Mouse (Mus musculus) MEL (cell line): ENCODE data around the gene Cpeb3.

Experiments used
- CTCF ChIP-seq, 3 experiments: IDR thresholded peaks in 2 of 3; conservative IDR thresholded peaks in 1 of 3; 2 replicates each; pipeline ENCODE4 v1.5.1; 2011 to 2012; ENCODE audit warnings: low read length in 3 of 3, low read depth in 2 of 3, mild to moderate bottlenecking in 2 of 3, improper control_type of control experiment in 1 of 3, inconsistent platforms in 1 of 3, mixed read lengths in 1 of 3, moderate library complexity in 1 of 3; ENCODE audit not compliant: control insufficient read depth in 1 of 3, insufficient read depth in 1 of 3, poor library complexity in 1 of 3, severe bottlenecking in 1 of 3
- E2F4 ChIP-seq: IDR thresholded peaks from 2 replicates; pipeline ENCODE4 v1.6.1; 2011; ENCODE audit warnings: low read depth, low read length, improper control_type of control experiment, borderline replicate concordance
- HCFC1 ChIP-seq: IDR thresholded peaks from 2 replicates; pipeline ENCODE4 v1.6.1; 2012; ENCODE audit warnings: low read depth, mild to moderate bottlenecking, inconsistent platforms, low read length, improper control_type of control experiment, moderate library complexity
- POLR2A ChIP-seq, 2 experiments: IDR thresholded peaks; 2 replicates each; pipeline ENCODE4 v1.6.1; 2011 to 2012; ENCODE audit warnings: low read length in 2 of 2, mild to moderate bottlenecking in 2 of 2, control low read depth in 1 of 2, improper control_type of control experiment in 1 of 2, low read depth in 1 of 2, moderate library complexity in 1 of 2; ENCODE audit not compliant: control insufficient read depth in 1 of 2, insufficient read depth in 1 of 2, poor library complexity in 1 of 2
- POLR2AphosphoS2 ChIP-seq: IDR thresholded peaks from 2 replicates; pipeline ENCODE4 v1.6.1; 2011; ENCODE audit warnings: low read length, improper control_type of control experiment
- ZNF384 ChIP-seq: IDR thresholded peaks from 2 replicates; pipeline ENCODE4 v1.6.1; 2012; ENCODE audit warnings: low read depth, mild to moderate bottlenecking, inconsistent platforms, low read length, improper control_type of control experiment

GRCm38 (mm10) chr19:37124961-37125360 is 83.4 kb downstream of the Cpeb3 start:
- no peak for TF ChIP-seq HCFC1
- no peak for TF ChIP-seq POLR2A (IDR thresholded peaks at IDR 0.05; ENCODE audit: control insufficient read depth in 1 of 2, insufficient read depth in 1 of 2, low read depth in 1 of 2, low read length in 2 of 2, poor library complexity in 1 of 2)
- no peak for TF ChIP-seq CTCF (IDR thresholded peaks at IDR 0.05 in 2 of 3, conservative IDR thresholded peaks at IDR 0.05 in 1 of 3; ENCODE audit: control insufficient read depth in 1 of 3, insufficient read depth in 1 of 3, low read depth in 2 of 3, low read length in 3 of 3, poor library complexity in 1 of 3, severe bottlenecking in 1 of 3)
- no peak for TF ChIP-seq E2F4
- no peak for TF ChIP-seq POLR2AphosphoS2
- TF ChIP-seq ZNF384 = no peak
